Mouse (Mus musculus) left cerebral cortex, postnatal 25 days (tissue): ENCODE data around the gene Rbm15b. TPM values are rescaled to one million over a fixed set of nuclear protein-coding genes. Genes with fewer than 3 reads are reported as not detected.
A peak's percentile ranks its signal among the peaks of the same experiment; 100 is the strongest.

ENCODE experiments used
- DNase-seq, 2 experiments: peaks; one replicate each; pipeline ENCODE4 v3.0.0; 2022; ENCODE audit warnings: low spot score in 2 of 2, mixed read lengths in 1 of 2
- intact Hi-C: fragments of 180-260 bp; cut with DNase I; formaldehyde crosslinking; loops from one replicate; pipeline ENCODE4 v1.15.1; 2025
- total RNA-seq, 2 experiments: library from RNA; stranded (reverse); gene quantifications; 2 replicates each; pipeline ENCODE4 v1.2.3; 2021

Rbm15b gene
- 10 to 100 TPM; 52.5 to 57.7 TPM for total RNA-seq

DNA sequence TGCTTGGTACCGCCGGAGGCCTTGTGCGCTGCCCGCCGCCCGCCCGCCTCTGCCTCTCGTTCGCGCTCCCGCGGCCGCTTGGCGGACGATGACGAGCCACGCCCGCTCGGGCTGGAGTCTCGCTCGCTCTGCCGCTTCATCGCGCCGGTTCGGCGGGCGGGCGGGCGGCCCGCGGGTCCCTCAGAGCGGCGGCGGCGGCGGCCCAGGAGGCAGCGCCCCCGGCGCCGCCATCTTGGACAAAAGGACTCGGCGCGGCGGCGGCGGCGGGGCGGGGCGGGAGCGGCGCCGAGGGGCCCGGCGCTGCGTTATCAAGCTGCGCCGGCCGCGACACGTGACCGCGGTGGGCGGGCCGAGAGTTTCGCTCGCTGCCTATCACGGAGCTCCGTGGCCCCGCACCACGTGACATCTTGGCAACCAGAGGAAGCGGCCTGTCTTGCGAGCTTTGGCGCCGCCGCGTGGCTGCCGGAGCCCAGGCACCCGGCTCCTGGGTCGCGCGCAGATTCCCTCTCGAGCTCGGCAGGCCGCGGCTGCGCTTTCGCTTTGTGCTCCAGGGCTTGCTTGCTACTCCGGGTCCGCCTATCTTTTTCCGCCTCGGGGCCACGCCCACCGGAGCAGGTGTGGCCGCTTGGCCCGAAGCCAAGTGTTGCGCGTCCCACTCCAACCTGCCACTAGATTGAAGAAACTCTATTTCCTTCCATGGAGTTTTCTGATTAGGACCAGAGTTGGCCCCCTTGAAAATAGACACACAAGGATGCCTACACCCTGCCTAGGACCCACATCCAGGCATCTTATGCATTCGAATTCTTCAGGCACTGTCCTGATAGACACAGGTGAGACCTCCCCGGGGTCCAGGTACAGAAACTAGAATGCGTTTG is at the start of gene Rbm15b:
Gene Rbm15b (minus strand): TSS at position 601 of the 875 bp plus-strand sequence.
- intact Hi-C loops = loop anchor here (2.0 to 10.0 kb wide), 2 partner anchors 212 to 648 kb away; partner anchors contain the start of gene Tmem115
- peak; percentile 98 to 99 for DNase-seq

DNA sequence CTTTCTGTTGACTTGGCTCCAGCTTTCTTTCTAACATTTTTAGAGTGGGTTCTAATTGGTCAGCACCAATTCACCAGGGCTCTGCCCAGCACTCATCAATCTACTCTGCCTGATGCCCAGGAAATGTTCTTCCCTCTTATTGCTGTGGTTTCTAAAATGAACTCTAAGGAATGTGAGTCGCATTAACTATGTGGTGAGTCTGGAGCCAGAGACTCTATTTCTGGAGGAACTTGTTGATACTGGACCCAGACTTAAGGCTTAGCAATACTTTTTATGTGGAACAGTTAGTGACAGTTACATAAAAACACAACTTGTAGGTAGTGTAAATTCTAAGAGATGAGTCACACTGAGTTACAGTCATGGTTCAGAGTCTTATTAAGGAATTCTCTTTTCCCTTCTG is 47.8 kb upstream of the Rbm15b start:
- intact Hi-C loops = loop anchor here (10.0 kb wide), 1 partner anchor 320 kb away; no protein-coding TSS in a partner anchor
- DNase-seq = peak in 1 of 2 experiments; percentile 84

DNA sequence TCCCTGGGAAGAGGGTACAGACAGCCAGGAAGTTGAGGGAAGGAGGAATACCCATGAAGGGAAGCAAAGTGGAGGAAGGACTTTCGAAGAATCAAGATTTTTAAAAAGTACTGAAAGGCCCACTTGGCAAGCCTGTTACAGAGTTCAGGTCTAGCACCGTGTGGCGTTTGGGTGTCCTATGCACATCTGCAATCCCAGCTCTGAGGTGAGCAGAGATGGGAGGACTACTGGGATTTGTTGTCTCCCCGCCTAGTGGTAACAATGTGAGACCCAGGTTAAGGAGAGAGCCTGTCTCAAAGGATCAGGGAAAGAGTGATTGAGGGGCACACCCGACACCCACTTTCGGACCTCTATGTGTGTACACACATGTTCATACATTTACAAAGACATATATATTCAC is 27.6 kb upstream of the Rbm15b start:
- no peak for DNase-seq
- intact Hi-C loops = no loop called here

DNA sequence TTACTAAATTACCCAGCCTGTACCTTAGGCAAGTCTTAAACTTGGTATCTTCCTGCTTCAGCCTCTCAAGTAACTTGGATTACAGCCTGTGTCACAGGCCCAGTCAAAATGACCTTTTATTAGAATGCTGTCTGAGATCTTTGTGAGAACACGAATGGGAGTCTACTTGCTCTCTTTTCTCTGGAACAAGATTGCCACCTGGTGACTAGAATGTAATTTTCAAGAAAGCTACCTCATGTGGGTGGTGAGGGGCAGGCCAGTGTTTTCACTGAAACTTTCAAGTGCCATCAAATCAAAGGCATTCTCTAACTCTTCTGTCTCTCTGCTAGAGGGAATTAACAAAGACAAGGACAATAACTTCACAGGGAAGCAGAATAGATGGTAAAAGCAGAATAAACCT is 26.5 kb upstream of the Rbm15b start:
- intact Hi-C loops = no loop called here
- no peak for DNase-seq

DNA sequence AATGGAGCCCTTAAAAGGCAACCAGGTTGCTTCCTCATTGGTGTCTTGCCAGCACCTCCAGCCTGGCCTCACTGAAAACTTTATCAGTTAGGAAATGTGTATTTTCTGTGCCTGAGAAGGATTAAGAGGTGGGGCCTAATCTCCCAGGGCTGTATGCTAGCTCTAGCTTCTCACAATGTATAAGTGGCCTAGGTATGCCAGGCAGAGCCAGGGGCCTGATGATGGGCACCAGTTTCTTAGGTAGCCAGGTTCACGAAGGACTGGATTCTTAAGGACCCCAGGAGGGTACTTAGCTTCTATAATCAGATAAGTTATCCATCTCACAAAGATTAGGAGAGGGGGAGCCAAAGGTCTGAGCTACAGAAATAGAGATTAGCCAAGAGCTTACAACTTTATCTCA is 24.4 kb upstream of the Rbm15b start:
- DNase-seq = no peak
- intact Hi-C loops = no loop called here

DNA sequence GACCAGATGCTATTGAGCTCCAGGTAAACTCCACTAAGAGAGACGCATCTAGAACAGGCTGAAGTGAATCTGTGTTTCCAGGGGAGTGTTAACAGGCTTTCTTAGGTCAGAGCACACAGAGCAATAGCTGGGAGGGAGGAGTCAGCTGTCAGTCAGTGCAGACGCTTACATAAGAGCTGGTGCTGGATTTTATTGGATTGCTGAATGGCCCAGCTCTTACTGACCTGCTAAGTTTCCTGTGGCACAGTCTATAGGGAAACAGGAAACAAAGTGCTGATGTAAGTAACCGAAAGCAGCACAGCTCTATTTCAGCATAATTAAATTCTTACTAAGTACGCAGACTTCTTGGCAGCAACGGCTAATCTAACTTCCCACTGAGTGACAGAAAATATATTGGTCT is 21.5 kb upstream of the Rbm15b start:
- intact Hi-C loops = no loop called here
- no peak for DNase-seq

DNA sequence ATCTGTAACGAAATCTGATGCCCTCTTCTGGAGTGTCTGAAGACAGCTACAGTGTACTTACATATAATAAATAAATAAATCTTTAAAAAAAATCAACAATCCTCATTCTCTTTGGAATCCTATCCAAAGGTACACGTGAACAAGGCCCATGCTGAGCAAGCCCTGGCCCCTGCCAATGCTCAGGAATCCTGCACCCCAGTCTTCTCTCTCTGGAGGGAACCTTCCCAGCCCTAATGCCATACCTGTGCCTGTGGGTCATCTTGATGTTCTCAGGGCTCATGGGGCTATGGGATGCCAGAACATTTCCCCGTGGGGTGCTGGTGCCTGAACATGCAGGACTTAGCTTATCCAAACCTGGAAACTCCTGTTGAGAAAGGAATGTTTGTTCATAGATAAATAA is 20.9 kb upstream of the Rbm15b start:
- no peak for DNase-seq
- intact Hi-C loops = no loop called here

DNA sequence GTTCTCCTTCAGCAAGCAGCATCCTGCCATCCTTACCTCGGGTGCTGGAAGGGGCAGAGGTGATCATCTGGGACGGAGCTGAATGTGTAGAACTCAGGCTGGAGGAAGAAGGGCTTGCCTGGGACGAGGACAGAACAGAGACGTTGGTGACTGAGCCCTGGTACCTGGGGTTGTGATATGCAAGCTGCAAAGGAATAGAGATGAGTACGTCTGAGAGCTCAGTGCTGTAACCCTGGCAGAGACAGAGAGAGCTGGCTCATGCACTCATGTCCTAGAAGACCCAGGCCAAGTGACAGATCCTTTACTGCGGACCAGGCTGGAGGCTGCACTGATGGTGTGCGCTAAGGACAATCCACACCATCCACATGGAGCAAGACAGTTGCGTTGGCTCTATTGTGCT is 19.4 kb upstream of the Rbm15b start:
- intact Hi-C loops = no loop called here
- no peak for DNase-seq

DNA sequence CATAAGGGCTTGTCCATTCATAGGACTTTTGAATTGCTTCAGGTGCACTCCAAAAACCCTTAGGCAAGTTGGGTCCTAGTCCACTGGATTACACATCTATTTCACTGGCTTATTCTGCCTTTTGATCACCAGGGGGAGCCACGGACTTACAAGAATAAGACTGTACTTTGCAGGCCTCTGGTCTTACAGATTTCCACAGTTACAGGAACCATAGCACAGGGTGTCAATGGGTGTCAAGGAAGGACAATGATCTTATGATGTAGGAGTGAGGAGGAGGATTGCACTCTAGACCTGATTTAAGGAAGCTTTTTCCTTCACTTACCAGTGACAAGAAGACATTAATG is 16.5 kb upstream of the Rbm15b start:
- DNase-seq = peak in 1 of 2 experiments; percentile 67

DNA sequence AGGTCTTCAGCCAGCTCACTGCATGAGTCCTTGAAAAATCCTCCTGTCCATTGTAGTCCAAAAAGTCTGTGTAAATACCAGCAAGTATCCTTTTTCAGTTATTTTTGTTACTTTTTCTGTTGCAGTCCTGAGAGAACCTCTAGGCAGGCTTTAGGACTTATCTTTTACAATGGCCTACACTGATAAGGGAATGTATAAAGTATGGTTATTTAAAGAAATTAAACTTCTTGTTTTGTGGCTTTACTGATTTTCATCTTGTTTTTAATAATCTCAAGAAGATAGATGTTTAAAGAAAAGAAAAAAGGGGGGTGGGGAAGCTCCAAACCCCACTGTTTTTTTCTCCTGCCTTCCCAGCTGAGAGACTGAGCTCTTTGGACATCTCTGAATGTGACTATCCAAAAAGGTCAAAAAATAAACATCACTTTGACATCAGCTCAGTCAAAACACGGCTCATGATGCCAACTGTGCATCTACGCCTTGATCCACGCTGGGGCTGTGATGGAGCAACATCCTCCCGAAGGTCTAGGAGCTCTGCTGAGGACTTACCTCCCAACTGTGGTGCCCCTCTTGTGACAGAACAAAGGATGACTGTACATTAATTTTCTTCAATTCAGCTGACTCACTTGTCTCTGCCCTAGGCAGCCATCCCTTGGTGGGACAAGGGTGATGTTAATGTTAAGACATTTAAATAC is 16.0 kb upstream of the Rbm15b start:
- DNase-seq = no peak
- intact Hi-C loops = loop anchor here (1.0 to 5.0 kb wide), 2 partner anchors 388 to 434 kb away; partner anchors contain the start of gene Hemk1

More for the DNA sequence above, 16.5 kb upstream of the Rbm15b start:
- intact Hi-C loops = loop anchor here (1.0 to 5.0 kb wide), 2 partner anchors 388 to 434 kb away; partner anchors contain the start of gene Hemk1

DNA sequence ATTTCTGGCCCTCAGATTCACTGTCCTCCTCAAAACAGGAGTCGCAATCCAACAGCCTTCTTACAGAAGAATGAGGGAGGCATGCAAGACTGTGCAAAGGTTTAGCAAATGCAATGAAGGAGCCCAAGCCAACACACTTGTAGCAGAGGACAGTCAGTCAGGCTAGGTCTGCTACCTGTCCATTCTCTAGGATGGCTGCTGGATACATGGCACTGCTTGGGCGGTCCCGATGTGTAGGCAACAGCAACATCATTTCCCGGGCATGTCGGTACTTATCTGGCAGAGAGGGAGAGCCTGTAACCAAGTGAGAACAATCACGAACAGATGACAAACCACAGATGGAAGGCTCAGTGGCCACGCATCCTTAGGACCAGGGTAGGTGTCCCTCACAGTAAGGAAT is 14.4 kb upstream of the Rbm15b start:
- intact Hi-C loops = loop anchor here (5.0 kb wide), 1 partner anchor 436 kb away; the partner anchor contains the start of gene Hemk1
- no peak for DNase-seq

DNA sequence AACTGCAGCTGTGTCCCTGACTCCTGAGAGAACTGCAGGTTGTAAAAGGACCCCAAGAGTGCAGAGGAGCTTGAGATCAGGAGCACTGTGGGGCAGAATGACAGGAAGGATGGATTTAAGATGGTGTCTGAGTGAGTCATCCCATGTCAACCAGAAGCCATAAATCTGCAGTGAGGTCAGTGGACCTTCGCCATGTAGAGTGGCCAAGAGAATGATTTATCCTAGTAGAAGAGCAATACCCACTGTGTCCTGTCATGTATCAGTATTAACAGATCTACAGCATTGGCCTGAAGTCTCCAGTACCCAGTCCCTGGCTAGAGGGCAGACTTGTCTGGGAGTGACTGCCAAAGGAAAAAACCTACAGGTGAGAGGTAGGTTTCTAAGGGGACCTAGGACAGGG is 11.7 kb upstream of the Rbm15b start:
- intact Hi-C loops = no loop called here
- DNase-seq = no peak

DNA sequence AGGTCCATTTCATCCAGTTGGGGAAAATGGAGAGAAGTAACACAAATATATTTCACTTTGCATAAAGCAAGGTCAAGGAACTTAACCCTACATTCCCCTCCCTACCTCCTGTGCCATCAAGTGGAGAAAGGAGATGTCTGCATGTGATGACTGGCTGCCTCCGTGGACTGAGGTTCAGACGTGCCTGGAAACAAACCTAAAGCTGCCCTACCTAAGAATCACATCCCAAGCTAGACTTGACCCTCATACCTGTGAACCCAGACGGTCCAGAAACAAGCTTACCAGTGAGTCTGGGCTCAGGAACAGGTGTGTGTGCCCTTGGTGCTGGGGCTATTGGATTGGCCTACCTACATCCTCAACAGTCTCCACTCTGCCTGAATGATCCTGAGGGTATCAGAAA is 6.1 kb upstream of the Rbm15b start:
- intact Hi-C loops = no loop called here
- DNase-seq = no peak

DNA sequence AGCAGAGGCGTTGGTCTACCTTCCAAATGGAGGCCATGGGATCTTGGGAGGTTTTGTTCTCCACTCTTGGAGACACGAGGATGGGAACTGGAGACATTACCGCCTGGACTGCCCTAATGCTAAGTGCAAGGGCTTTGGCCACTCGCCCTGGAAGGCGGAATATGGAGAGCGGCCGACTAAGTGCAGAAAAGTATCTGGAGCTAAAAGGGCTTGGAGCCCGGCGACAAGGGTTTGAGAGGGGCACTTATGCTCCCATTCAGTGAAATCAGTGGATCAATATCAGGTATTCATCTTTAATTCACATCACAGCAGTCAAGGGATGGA is 5.3 kb upstream of the Rbm15b start:
- DNase-seq = no peak
- intact Hi-C loops = no loop called here

DNA sequence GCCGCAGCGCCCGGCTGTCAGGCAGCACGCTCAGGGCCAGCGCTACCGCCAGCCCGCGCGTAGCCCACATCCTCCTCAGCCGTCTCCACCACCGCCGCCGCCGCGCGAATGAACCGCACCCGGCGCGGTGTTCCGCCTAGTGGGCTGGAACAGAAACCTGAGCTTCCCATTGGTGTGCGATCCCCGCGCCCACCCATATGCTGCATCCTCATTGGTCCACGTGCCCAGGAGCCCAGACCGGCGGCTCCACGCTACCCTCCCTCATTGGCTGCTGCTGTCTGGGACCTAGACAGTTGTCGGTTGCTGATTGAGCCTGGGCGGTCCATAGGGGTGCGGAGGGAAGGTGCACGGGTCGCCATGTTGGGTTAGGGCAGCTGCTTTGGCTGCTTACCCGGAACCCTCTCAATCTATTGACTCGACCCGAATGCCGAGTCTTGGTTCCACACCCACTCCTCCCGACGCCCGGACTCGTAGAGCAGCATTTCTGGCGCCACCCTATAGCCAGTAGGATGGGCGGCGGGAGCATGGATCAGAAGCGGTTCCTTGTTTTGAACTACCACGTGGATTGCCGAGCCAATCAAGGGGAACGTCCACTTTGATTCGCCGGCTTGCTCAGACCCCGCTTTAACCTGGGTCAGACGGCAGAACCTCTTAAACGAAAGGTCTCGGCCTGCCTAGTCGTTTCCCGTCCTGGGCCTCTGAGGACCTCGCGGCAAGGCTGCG is 4.8 kb upstream of the Rbm15b start, which contains the start of gene Manf:
Gene Manf (minus strand): TSS at position 151 of the 723 bp plus-strand sequence.
- DNase-seq = peak; percentile 99 to 100
- intact Hi-C loops = no loop called here

DNA sequence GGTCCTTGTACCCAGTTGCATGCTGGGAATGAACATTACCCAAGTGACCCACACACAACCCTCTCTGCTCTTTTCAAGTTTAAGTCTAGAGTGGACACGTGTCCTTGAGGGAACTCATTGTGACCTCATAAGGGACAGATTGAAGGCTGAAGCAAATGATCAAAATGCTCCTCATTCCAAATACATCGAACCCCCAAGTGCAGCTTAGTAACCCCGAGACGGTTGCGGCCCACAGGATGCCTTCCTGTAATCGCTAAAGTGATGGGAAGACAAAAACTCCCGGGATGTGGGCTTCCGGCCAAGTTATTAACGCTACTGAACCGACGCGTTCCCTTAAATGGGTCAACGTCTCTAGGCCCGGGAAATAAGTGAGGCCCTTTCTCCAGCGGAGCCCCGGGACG is 4.1 kb upstream of the Rbm15b start:
- DNase-seq = no peak
- intact Hi-C loops = no loop called here

DNA sequence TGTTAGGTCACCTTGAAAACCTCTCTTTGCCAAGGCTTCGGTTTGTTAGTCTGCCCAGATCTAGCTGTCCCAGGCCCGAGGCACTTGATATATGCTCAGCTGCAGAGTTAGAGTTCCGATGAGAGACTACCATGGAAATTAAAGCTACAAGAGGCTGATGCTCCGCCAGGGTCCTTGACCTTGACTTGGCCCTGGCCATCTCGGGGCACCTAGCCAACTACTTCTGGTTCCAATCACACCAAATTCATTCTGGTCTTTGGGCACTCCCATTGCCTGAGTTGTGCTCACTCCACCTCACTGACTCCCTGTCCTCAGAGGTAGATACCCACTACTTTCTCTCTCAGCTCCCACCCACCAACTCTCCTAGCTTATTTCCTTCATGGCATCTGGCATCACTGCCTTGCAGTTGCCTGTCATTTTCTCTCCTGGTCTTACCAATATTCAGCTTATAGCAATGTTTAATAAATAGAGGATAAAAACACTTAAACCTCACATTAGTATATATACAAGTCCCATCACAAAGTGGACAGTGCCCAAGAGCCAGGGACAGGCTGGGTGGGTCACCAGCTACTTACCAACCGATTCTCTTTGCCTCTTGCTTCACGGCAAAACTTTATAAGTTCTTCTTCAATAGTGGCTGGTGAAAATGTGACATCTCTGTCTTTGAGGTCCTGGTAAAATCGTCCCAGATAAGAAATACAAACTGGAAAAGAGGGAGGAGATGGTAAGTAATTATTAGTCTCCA is 3.4 kb upstream of the Rbm15b start:
- intact Hi-C loops = no loop called here
- DNase-seq = no peak

DNA sequence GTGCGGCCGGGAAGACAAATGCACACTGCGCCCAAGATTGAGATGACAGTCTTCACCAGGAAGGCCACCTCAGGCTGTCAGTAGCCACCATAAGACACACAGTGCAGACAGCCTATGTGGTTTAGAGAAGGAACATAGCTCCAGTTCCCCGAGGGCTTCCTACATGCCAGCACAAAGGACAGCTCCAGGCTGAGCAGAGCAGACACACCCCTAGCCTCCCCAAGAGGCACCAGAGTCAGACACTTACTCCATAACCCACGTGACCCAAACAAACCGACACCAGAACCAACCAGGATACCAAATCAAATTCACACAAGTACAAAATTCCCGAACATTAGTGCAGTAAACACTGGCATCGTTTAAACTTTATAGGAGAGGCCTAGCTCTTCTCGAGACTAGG is 2.1 kb upstream of the Rbm15b start:
- no peak for DNase-seq
- intact Hi-C loops = loop anchor here (10.0 kb wide), 1 partner anchor 645 kb away; the partner anchor contains the start of gene Tmem115

DNA sequence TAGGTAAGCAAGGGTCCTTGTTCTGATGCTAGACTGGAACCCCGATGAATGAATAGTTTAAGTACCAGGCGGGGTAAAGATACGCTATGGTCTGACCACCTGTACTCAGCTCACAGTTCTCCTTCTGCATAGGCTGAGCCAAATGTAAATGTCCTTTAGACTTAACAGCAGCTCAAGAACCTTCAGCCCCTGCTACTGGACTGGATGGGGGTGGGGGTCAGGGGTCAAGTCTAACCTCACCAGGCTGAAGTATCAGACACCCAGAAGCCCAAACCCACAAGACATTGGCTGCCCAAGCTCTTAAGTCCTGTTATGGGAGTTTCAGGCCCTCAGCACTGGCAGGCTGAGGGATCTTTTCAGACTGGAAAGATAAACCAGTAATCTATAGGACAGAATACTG is 1.1 kb upstream of the Rbm15b start:
- intact Hi-C loops = loop anchor here (10.0 kb wide), 1 partner anchor 646 kb away; the partner anchor contains the start of gene Tmem115
- no peak for DNase-seq
